Mouse (Mus musculus): ENCODE data around the gene Gm45837.

DNA sequence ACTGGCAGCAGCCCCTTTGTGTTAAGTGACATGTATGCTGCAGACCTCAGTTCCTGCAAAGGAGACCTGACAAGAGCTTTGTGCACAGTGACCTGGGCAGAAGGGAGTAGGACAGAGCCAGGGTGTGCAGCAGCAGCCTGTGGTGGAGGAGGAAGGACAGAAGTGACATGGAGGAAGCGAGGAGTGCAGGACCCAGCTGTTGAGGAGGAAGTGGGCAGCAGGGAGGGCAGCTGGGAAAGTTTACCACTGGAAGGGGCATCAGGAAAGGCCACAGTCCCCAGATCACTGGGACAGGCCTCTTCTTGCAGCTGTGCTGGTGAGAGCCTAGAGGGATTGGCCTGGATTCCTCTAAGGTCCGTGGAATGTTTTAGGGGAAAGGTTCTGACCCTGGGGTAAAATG is 31.0 kb upstream of the Gm45837 start:
- TF ChIP-seq MAX (IDR thresholded peaks at IDR 0.05; ENCODE audit: low read depth): no peak
- no peak for TF ChIP-seq USF1 (IDR thresholded peaks at IDR 0.05; ENCODE audit: low read depth)
- TF ChIP-seq POLR2A (IDR thresholded peaks at IDR 0.05; ENCODE audit: insufficient read length, low read depth): no peak
- TF ChIP-seq MYOD1 (IDR thresholded peaks at IDR 0.05; ENCODE audit: control insufficient read depth in 1 of 3, insufficient read length in 2 of 3, low read depth in 2 of 3): peak in 2 of 3 experiments; percentile 44 to 54
- TF ChIP-seq MYOG (IDR thresholded peaks at IDR 0.05; ENCODE audit: control insufficient read depth in 1 of 3, insufficient read depth in 1 of 3, insufficient read length in 2 of 3, low read depth in 2 of 3): peak in 2 of 3 experiments; percentile 41 to 68
- no peak for TF ChIP-seq POLR2AphosphoS2 (IDR thresholded peaks at IDR 0.05; ENCODE audit: insufficient read length, low read depth)
- TF ChIP-seq CEBPB (IDR thresholded peaks at IDR 0.05; ENCODE audit: insufficient read depth, poor library complexity, severe bottlenecking): no peak
- no peak for TF ChIP-seq SRF (IDR thresholded peaks at IDR 0.05; ENCODE audit: control insufficient read depth, insufficient read length, low read depth)
- no peak for TF ChIP-seq REST (IDR thresholded peaks at IDR 0.05; ENCODE audit: insufficient read depth, insufficient read length)
- no peak for TF ChIP-seq TCF3 (IDR thresholded peaks at IDR 0.05; ENCODE audit: insufficient read length, low read depth)
- TF ChIP-seq TCF12 (IDR thresholded peaks at IDR 0.05; ENCODE audit: insufficient read depth, poor library complexity, severe bottlenecking): no peak
